Mouse (Mus musculus) liver, adult 2 months (tissue): ENCODE results near the gene Celf2. TPM values are rescaled to one million over a fixed set of nuclear protein-coding genes. Genes with fewer than 3 reads are reported as not detected.
A peak's percentile ranks its signal among the peaks of the same experiment; 100 is the strongest.

Experiments used
- DNase-seq: peaks from one replicate; pipeline ENCODE4 v3.0.0-alpha.2; 2011; ENCODE audit warnings: low read depth, low spot score; ENCODE audit errors: extremely low read depth
- H3K27ac ChIP-seq: fragments of 200-500 bp; replicated peaks from 2 replicates; pipeline ENCODE4 v1.5.1; 2012; ENCODE audit warnings: low read depth, mild to moderate bottlenecking, control low read depth, inconsistent platforms, low read length; ENCODE audit not compliant: insufficient read depth
- H3K27me3 ChIP-seq: fragments of 200-500 bp; 2 replicates; pipeline ENCODE4 v1.6.1; 2012; ENCODE audit warnings: mild to moderate bottlenecking, moderate library complexity, low read length, inconsistent platforms; ENCODE audit not compliant: control insufficient read depth, insufficient read depth
- H3K36me3 ChIP-seq: fragments of 200-500 bp; 2 replicates; pipeline ENCODE4 v1.6.1; 2012; ENCODE audit warnings: low read length, inconsistent platforms; ENCODE audit not compliant: control insufficient read depth, insufficient read depth
- H3K4me1 ChIP-seq: fragments of 200-500 bp; 2 replicates; pipeline ENCODE4 v1.6.1; 2011; ENCODE audit warnings: low read length; ENCODE audit not compliant: control insufficient read depth, insufficient read depth
- H3K4me3 ChIP-seq: fragments of 200-500 bp; 2 replicates; pipeline ENCODE4 v1.5.1; 2011; ENCODE audit warnings: low read depth, mild to moderate bottlenecking, control low read depth, low read length, moderate library complexity; ENCODE audit not compliant: insufficient read depth
- H3K79me2 ChIP-seq: fragments of 200-500 bp; 2 replicates; pipeline ENCODE4 v1.6.1; 2012; ENCODE audit warnings: inconsistent platforms, mild to moderate bottlenecking, low read length, moderate library complexity; ENCODE audit not compliant: control insufficient read depth, insufficient read depth
- H3K9ac ChIP-seq: fragments of 200-500 bp; 2 replicates; pipeline ENCODE4 v1.6.1; 2012; ENCODE audit warnings: low read depth, mild to moderate bottlenecking, control low read depth, inconsistent platforms, low read length
- CTCF ChIP-seq: fragments of 200-500 bp; IDR thresholded peaks from 2 replicates; pipeline ENCODE4 v1.5.1; 2011; ENCODE audit warnings: low read depth, low read length, control low read depth
- POLR2A ChIP-seq: fragments of 200-500 bp; IDR thresholded peaks from 2 replicates; pipeline ENCODE4 v1.6.1; 2011; ENCODE audit warnings: low read length, control low read depth; ENCODE audit not compliant: insufficient read depth; ENCODE audit errors: extremely low read depth
- WGBS: fragments of 180-500 bp; shearing (Covaris S2); methylation state at CpG from one replicate; pipeline ENCODE4 v1.1.7; 2018; 5-methylcytosine and 5-hydroxymethylcytosine counted together
- polyA plus RNA-seq: library from polyadenylated mRNA; depleted of rRNA; stranded (reverse); fragments of >200 nt; gene quantifications from 2 replicates; pipeline ENCODE4 v1.2.3, GENCODE M21; 2012
- total RNA-seq: library from RNA; depleted of rRNA; stranded (reverse); fragments of >200 nt; gene quantifications from 2 replicates; pipeline ENCODE4 v1.2.3, GENCODE M21; 2014

Celf2 gene
- total and polyA plus RNA-seq, 2 experiments = 2.9 to 4.7 TPM

DNA sequence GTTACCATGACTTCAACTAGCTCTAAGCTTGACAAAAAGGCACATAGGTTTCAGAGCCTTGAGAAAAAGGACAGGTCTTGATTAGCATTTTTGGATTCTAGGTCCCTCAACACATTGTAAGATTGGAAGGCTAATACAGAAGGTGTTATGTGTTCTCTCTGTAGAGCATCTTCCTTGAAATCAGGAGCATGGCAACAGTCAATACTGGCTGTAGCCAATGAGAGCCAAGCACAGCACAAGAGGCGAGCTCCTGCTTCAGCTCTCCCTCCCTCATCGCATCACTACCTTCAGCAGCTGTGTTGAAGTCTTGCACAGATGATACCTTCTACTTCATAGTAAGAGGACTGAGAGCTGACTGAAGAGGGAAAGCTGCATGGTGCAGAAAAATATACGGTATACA, 890.5 kb downstream of the Celf2 start:
- Histone ChIP-seq H3K79me2 (no peaks in the 10 kb centered on the region), H3K4me3 (no peak overlapping the region), H3K27me3 (no peaks in the 10 kb centered on the region), H3K4me1 (no peaks in the 10 kb centered on the region), H3K9ac (no peak overlapping the region), H3K36me3 (no peaks in the 10 kb centered on the region; the same call in 1 of the 2 replicates), H3K27ac (no peak overlapping the region)
- DNase-seq = no peak
- WGBS = 91% methylated on average over 3 of the region's 3 CpGs
- no peak for TF ChIP-seq CTCF
- no peak for TF ChIP-seq POLR2A

DNA sequence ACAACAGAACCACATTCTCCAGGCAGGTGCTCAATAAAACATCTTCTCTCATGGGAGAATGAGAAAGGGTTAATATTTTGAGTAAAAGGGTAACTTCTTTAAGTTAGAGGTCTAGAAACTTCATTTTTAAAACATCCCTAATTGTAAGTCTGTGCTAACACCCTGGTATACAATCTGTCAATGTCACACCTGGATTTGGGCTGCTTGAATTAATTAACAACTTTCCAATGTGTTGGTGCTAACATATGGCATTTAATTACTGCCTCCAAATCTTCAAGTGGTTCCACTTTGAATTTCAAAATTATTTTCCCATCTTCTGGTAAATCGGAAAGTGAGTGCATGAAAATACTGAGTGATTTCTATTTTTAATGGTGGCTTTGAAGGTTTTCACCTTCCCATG, 890.9 kb downstream of the Celf2 start:
- Histone ChIP-seq H3K79me2 (no peaks in the 10 kb centered on the region), H3K27me3 (no peaks in the 10 kb centered on the region), H3K9ac (no peak overlapping the region), H3K36me3 (no peaks in the 10 kb centered on the region; the same call in 1 of the 2 replicates), H3K4me3 (no peak overlapping the region), H3K4me1 (no peaks in the 10 kb centered on the region), H3K27ac (no peak overlapping the region)
- no peak for DNase-seq
- 94% methylated on average over 1 of the region's 1 CpGs for WGBS
- TF ChIP-seq CTCF = no peak
- no peak for TF ChIP-seq POLR2A

DNA sequence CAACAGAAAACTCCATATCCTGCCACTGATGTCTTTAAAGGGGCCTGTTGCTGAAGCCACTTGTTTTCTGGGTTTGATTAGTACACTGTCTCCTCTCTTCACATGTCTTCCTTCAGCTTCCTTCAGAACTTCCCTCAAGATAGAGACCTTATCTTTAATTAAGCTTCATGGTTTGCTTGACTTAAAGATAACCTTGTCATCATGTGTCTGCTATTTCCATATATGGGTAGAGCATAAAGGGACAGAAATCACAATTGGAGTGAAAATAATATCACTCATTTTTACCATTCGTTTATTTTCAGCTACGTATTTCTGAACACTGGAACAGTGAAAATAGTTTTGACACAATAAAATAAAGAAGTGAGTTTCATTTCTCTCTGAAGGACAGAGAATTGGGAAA, 905.0 kb downstream of the Celf2 start:
- no peak overlapping the region for H3K9ac ChIP-seq
- H3K79me2 ChIP-seq = no peaks in the 10 kb centered on the region
- TF ChIP-seq POLR2A (no peak), CTCF (no peak)
- H3K4me3 ChIP-seq = no peak overlapping the region
- 86% methylated on average over 2 of the region's 2 CpGs for WGBS
- DNase-seq = no peak
- no peak overlapping the region for H3K27ac ChIP-seq
- no peaks in the 10 kb centered on the region for H3K27me3 ChIP-seq
- H3K4me1 ChIP-seq = no peaks in the 10 kb centered on the region
- H3K36me3 ChIP-seq = no peaks in the 10 kb centered on the region

DNA sequence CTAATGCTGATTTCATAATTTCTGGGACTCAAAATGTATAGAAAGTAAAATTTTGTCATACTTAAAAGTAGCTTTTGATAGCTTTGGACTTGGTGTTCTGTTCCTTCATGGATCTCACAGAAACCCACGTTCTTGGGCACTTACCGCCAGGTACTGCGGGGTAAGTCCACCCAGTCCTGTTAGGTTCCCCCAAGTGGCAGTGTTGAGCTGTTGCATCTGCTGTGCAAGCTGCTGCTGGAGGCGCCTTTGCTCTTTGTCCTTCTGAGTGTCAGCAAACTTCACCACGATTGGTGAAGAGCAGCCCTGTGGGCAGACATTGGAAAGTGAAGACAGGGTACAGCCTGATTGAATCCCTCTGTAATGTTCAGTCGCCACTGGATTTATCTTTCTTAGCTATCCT, 905.5 kb downstream of the Celf2 start:
- WGBS = 77% methylated on average over 6 of the region's 6 CpGs
- Histone ChIP-seq H3K79me2 (no peaks in the 10 kb centered on the region), H3K36me3 (no peaks in the 10 kb centered on the region), H3K9ac (no peak overlapping the region), H3K27ac (no peak overlapping the region), H3K4me1 (no peaks in the 10 kb centered on the region), H3K4me3 (no peak overlapping the region), H3K27me3 (no peaks in the 10 kb centered on the region)
- peak; percentile 14 for DNase-seq
- TF ChIP-seq POLR2A (no peak), CTCF (no peak; the same call in 1 of the 2 replicates)

DNA sequence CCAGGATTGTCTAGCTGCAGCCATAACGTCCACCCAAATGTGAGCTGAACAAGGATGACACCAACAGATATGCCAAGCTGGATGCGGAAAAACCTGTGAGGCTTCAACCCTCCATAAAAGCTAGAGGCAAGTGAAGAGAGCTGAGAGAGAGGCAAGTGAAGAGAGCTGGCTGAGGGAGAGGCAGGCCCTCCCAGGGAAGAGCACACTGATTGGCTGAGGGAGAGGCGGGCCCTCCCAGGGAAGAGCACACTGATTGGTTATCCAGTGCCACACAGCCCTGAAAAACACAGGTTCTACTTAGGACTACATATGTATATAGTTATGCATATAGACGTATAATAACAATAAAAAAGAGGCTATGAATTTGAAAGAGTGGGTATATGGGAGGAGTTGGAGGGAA, 907.2 kb downstream of the Celf2 start:
- H3K9ac ChIP-seq = no peak overlapping the region
- no peaks in the 10 kb centered on the region for H3K79me2 ChIP-seq
- H3K27me3 ChIP-seq = no peaks in the 10 kb centered on the region
- no peak for DNase-seq
- TF ChIP-seq POLR2A (no peak), CTCF (no peak)
- H3K4me1 ChIP-seq = no peaks in the 10 kb centered on the region
- no peaks in the 10 kb centered on the region for H3K36me3 ChIP-seq
- H3K4me3 ChIP-seq = no peak overlapping the region
- WGBS = 92% methylated on average over 4 of the region's 4 CpGs
- H3K27ac ChIP-seq = no peak overlapping the region

DNA sequence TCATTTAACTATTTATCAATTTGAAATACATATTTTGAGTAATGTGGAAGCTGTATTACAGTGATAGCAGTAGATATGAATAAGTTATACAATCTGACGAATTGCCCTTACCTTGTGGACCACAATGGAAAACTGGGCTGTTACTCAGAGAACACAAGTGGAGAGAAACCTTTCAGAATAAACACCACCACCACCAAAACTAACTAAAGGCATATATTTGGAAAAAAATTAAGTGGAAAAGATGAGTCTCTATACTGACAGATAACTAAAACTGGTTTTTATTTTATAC, 910.5 kb downstream of the Celf2 start:
- Histone ChIP-seq H3K27me3 (no peaks in the 10 kb centered on the region), H3K4me1 (no peaks in the 10 kb centered on the region; the same call in 1 of the 2 replicates), H3K79me2 (no peaks in the 10 kb centered on the region), H3K9ac (no peak overlapping the region), H3K36me3 (no peaks in the 10 kb centered on the region), H3K27ac (no peak overlapping the region), H3K4me3 (no peak overlapping the region)
- no peak for TF ChIP-seq POLR2A
- no peak for TF ChIP-seq CTCF
- WGBS = 89% methylated on average over 1 of the region's 1 CpGs
- DNase-seq = no peak
